ENCODE assay signal across 13 mouse cellular contexts in the genomic region with DNA sequence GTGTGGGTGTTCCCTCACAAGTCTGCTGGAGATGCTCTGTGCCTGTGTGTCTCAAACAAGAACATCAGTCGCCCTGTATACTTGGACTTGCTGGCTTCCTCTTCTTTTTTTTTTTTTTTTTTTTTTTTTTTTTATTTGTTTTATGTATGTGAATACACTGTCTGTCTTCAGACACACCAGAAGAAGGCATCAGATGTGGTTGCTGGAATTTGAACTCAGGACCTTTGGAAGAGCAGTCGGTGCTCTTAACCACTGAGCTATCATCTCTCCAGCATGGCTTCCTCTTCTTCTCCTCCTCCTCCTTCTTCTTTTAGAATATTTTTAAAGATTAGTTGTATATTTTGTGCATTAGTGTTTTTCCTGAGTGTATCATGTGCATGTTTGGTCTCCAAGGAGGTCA. TPM values are rescaled to one million over a fixed set of nuclear protein-coding genes. Genes with fewer than 3 reads are reported as not detected.
A peak's percentile ranks its signal among the peaks of the same experiment; 100 is the strongest.
DNase-seq lines count a peak whose midpoint lies in the region; TF ChIP-seq lines count a peak whose summit lies in the region.
"Had no signal": no experiment of that assay in that cellular context is flagged by ENCODE, and none has a peak within 500 bp of the region (broad histone marks: within the 10 kb centered on the region; RNA-seq: fewer than 3 reads in every experiment).

No protein-coding gene starts in this region.

- no peak overlapping the region for H3K4me3 ChIP-seq in lung, adult 2 months (replicated peaks; ENCODE audit: extremely low read depth, low read depth, low read length)
- no peak overlapping the region for H3K4me3 ChIP-seq in layer of hippocampus, adult 2 months
- H3K4me3 ChIP-seq: forebrain, embryonic 15.5 days; limb, embryonic 12.5 days had no signal

- no peak overlapping the region for H3K27ac ChIP-seq in layer of hippocampus, adult 2 months
- H3K27ac ChIP-seq: forebrain, embryonic 15.5 days; limb, embryonic 12.5 days had no signal

- H3K4me1 ChIP-seq in lung, adult 2 months (ENCODE audit: control insufficient read depth, insufficient read depth, low read length): no peaks in the 10 kb centered on the region
- H3K4me1 ChIP-seq: forebrain, embryonic 15.5 days; limb, embryonic 12.5 days had no signal

- 80% methylated on average over 2 of the region's 2 CpGs for WGBS in lung, adult 2 months

- TF ChIP-seq POLR2A in lung, adult 2 months (IDR thresholded peaks at IDR 0.05; ENCODE audit: borderline replicate concordance, extremely low read depth, low read depth, low read length): no peak

- TF ChIP-seq CTCF in lung, adult 2 months (IDR thresholded peaks at IDR 0.05; ENCODE audit: insufficient read depth, low read length): no peak
- TF ChIP-seq CTCF in layer of hippocampus, adult 2 months (conservative IDR thresholded peaks at IDR 0.05): no peak

- DNase-seq in adrenal gland, adult 18-20 months (ENCODE audit: low spot score in 2 of 2): peak; percentile 46 to 62
- no peak for DNase-seq in adrenal gland, adult 8-10 months
- peak; percentile 31 to 41 for DNase-seq in lung, adult 18-20 months
- no peak for DNase-seq in lung, adult 2 months
- peak; percentile 34 to 49 for DNase-seq in heart, adult 9 months (ENCODE audit: low spot score in 2 of 2)
- DNase-seq in spleen, postnatal 36 days (ENCODE audit: low spot score in 2 of 2): peak; percentile 53 to 56
- no peak for DNase-seq in layer of hippocampus, adult 9-11 months
- no peak for DNase-seq in layer of hippocampus, adult 2 months (ENCODE audit: low spot score in 2 of 2)
- DNase-seq: cerebellum, adult 18-20 months; retina, postnatal 1 day had no signal

RNA-seq across cellular contexts. Expression of a gene that starts 4.5 kb away (rescaled TPM):
- not detected for total RNA-seq in adrenal gland, adult 18-20 months (2021)
- total RNA-seq in adrenal gland, adult 8-10 months (2022): not detected
- polyA plus RNA-seq in lung, adult 2 months (2012; rRNA removed): not detected in 2 replicates
- total RNA-seq in layer of hippocampus, adult 2 months (2021): not detected
- total RNA-seq: midbrain, postnatal 0 days had no signal
- polyA plus RNA-seq: forebrain, embryonic 15.5 days; limb, embryonic 12.5 days; midbrain, postnatal 0 days had no signal

RNA-seq across cellular contexts. Expression of a gene that starts 7.7 kb away (rescaled TPM):
- under 1 TPM in 1 of 2 experiments, not detected in 1; 0.33 TPM for total RNA-seq in adrenal gland, adult 18-20 months (2021)
- under 1 TPM in 2 of 4 experiments, not detected in 2; 0.21 to 0.52 TPM for total RNA-seq in adrenal gland, adult 8-10 months (2022)
- polyA plus RNA-seq in lung, adult 2 months (2012; rRNA removed): not detected in 2 replicates
- under 1 TPM; 0.47 to 0.51 TPM for total RNA-seq in layer of hippocampus, adult 2 months (2021)

RNA-seq across cellular contexts. Expression of a gene that starts 12.2 kb away (rescaled TPM):
- total RNA-seq in adrenal gland, adult 18-20 months (2021): 10 to 100 TPM; 22.0 to 23.7 TPM
- total RNA-seq in adrenal gland, adult 8-10 months (2022): 10 to 100 TPM; 21.9 to 25.0 (median 22.9) TPM
- polyA plus RNA-seq in lung, adult 2 months (2012; rRNA removed): 27.3 and 29.4 TPM in 2 replicates
- total RNA-seq in layer of hippocampus, adult 2 months (2021): 10 to 100 TPM; 21.7 to 30.1 TPM

RNA-seq across cellular contexts. Expression of a gene that starts 36.8 kb away (rescaled TPM):
- total RNA-seq in adrenal gland, adult 18-20 months (2021): 10 to 100 TPM; 22.2 to 23.3 TPM
- total RNA-seq in adrenal gland, adult 8-10 months (2022): 10 to 100 TPM; 17.2 to 24.1 (median 22.5) TPM
- polyA plus RNA-seq in lung, adult 2 months (2012; rRNA removed): 18.1 and 19.0 TPM in 2 replicates
- 10 to 100 TPM; 48.3 to 50.2 TPM for total RNA-seq in layer of hippocampus, adult 2 months (2021)

Comparison
In these comparisons a context has a peak if more than half of its experiments do, and no peak if none do; other contexts are left out.
1. DNase-seq: peak in adrenal gland, adult 18-20 months (2 of 2), lung, adult 18-20 months (2 of 2), heart, adult 9 months (2 of 2) and spleen, postnatal 36 days (2 of 2); none in adrenal gland, adult 8-10 months (single experiment), lung, adult 2 months (single experiment), layer of hippocampus, adult 9-11 months (single experiment) and layer of hippocampus, adult 2 months (0 of 2).